Mouse (Mus musculus) intestine, embryonic 15.5 days (tissue): ENCODE measurements at regions not wholly inside any gene's neighbourhood (a gene's known extent, or its start where the extent isn't known, plus 50 kb on each side); places are given as distances from the start of the nearest gene placed in this dataset.
A peak's percentile ranks its signal among the peaks of the same experiment; 100 is the strongest.

Experiments
- ATAC-seq: fragments of 200-750 bp; cut with Nextera tagmentation; 2 replicates; pipeline ENCODE4 v1.8.0; 2017; ENCODE audit warnings: moderate TSS enrichment, moderate library complexity
- H3K27ac ChIP-seq: fragments of 300-500 bp; sonication (generic); 2 replicates; pipeline ENCODE4 v1.5.1; 2015; ENCODE audit warnings: mild to moderate bottlenecking, inconsistent platforms
- H3K27me3 ChIP-seq: fragments of 300-500 bp; sonication (generic); replicated peaks from 2 replicates; pipeline ENCODE4 v1.6.1; 2015; ENCODE audit warnings: inconsistent platforms
- H3K36me3 ChIP-seq: fragments of 300-500 bp; sonication (generic); 2 replicates; pipeline ENCODE4 v1.6.1; 2015; ENCODE audit warnings: inconsistent platforms
- H3K4me1 ChIP-seq: fragments of 300-500 bp; sonication (generic); replicated peaks from 2 replicates; pipeline ENCODE4 v1.6.1; 2015; ENCODE audit warnings: inconsistent platforms
- H3K4me2 ChIP-seq: fragments of 300-500 bp; sonication (generic); replicated peaks from 2 replicates; pipeline ENCODE4 v1.6.1; 2015; ENCODE audit warnings: mild to moderate bottlenecking, inconsistent platforms
- H3K4me3 ChIP-seq: fragments of 300-500 bp; sonication (generic); replicated peaks from 2 replicates; pipeline ENCODE4 v1.5.1; 2015; ENCODE audit warnings: inconsistent platforms
- H3K9ac ChIP-seq: fragments of 300-500 bp; sonication (generic); 2 replicates; pipeline ENCODE4 v1.6.1; 2015; ENCODE audit warnings: inconsistent platforms
- H3K9me3 ChIP-seq: fragments of 300-500 bp; sonication (generic); 2 replicates; pipeline ENCODE4 v1.6.1; 2016; ENCODE audit warnings: inconsistent platforms
- whole genome bisulfite sequencing: fragments of 180-500 bp; shearing (Covaris S2); methylation state at CpG from one replicate; pipeline ENCODE4 v1.1.7; 2015; 5-methylcytosine and 5-hydroxymethylcytosine counted together

- Histone ChIP-seq H3K4me3 (no peak overlapping the region), H3K27me3 (no peaks in the 10 kb centered on the region), H3K4me1 (no peaks in the 10 kb centered on the region), H3K27ac (no peak overlapping the region), H3K9ac (no peak overlapping the region), H3K4me2 (no peak overlapping the region), H3K36me3 (no peaks in the 10 kb centered on the region), H3K9me3 (no peaks in the 10 kb centered on the region)
- 71% methylated on average over 10 of the region's 10 CpGs for WGBS
- ATAC-seq, result no peak
Measured at GRCm38 (mm10) chr2:79510485-79511094, 54.0 kb upstream of the Cerkl start.

GRCm38 (mm10) chr2:79511108-79511507 lies 54.5 kb upstream of the Cerkl start:
- H3K4me2 ChIP-seq, result no peak overlapping the region
- no peak overlapping the region for H3K4me3 ChIP-seq
- H3K4me1 ChIP-seq, result no peaks in the 10 kb centered on the region
- no peak overlapping the region for H3K27ac ChIP-seq
- no peaks in the 10 kb centered on the region for H3K27me3 ChIP-seq
- no peaks in the 10 kb centered on the region for H3K9me3 ChIP-seq
- no peak overlapping the region for H3K9ac ChIP-seq
- ATAC-seq, result no peak
- H3K36me3 ChIP-seq, result no peaks in the 10 kb centered on the region
- 78% methylated on average over 6 of the region's 6 CpGs for WGBS

- Histone ChIP-seq H3K36me3 (no peaks in the 10 kb centered on the region), H3K4me3 (no peak overlapping the region)
- 26% methylated on average over 11 of the region's 11 CpGs for WGBS
Measured at GRCm38 (mm10) chr2:79511676-79512323, 55.2 kb upstream of the Cerkl start.

GRCm38 (mm10) chr2:79512374-79512773 lies 55.8 kb upstream of the Cerkl start:
- no peak overlapping the region for H3K9ac ChIP-seq
- H3K27me3 ChIP-seq, result no peaks in the 10 kb centered on the region
- H3K36me3 ChIP-seq, result no peaks in the 10 kb centered on the region
- no peak overlapping the region for H3K4me2 ChIP-seq
- WGBS, result 62% methylated on average over 2 of the region's 2 CpGs
- ATAC-seq, result peak; percentile 66; the same call in 1 of the 2 replicates
- no peaks in the 10 kb centered on the region for H3K4me1 ChIP-seq
- H3K9me3 ChIP-seq, result no peaks in the 10 kb centered on the region
- H3K4me3 ChIP-seq, result no peak overlapping the region
- H3K27ac ChIP-seq, result no peak overlapping the region

More at GRCm38 (mm10) chr2:79511676-79512323, 55.2 kb upstream of the Cerkl start:
- ATAC-seq, result peak; percentile 61
- H3K4me1 ChIP-seq, result no peaks in the 10 kb centered on the region
- H3K27ac ChIP-seq, result no peak overlapping the region
- no peaks in the 10 kb centered on the region for H3K27me3 ChIP-seq
- no peak overlapping the region for H3K9ac ChIP-seq
- no peaks in the 10 kb centered on the region for H3K9me3 ChIP-seq
- 0 out of 2 replicates have a peak overlapping the region, but pooled peaks have one; percentile 20 for H3K4me2 ChIP-seq

- no peak overlapping the region for H3K4me3 ChIP-seq
- H3K9ac ChIP-seq, result no peak overlapping the region
- no peaks in the 10 kb centered on the region for H3K9me3 ChIP-seq
- H3K4me1 ChIP-seq, result no peaks in the 10 kb centered on the region
- no peak overlapping the region for H3K27ac ChIP-seq
- ATAC-seq, result no peak
- H3K36me3 ChIP-seq, result no peaks in the 10 kb centered on the region
- no peak overlapping the region for H3K4me2 ChIP-seq
- WGBS, result 51% methylated on average over 3 of the region's 3 CpGs
- H3K27me3 ChIP-seq, result no peaks in the 10 kb centered on the region
Measured at GRCm38 (mm10) chr2:79513726-79514125, 57.1 kb upstream of the Cerkl start.

- Histone ChIP-seq H3K27me3 (no peaks in the 10 kb centered on the region), H3K9me3 (no peaks in the 10 kb centered on the region), H3K4me1 (no peaks in the 10 kb centered on the region), H3K4me2 (no peak overlapping the region), H3K27ac (no peak overlapping the region), H3K4me3 (no peak overlapping the region), H3K36me3 (no peaks in the 10 kb centered on the region), H3K9ac (no peak overlapping the region)
- ATAC-seq, result no peak
- 77% methylated on average over 8 of the region's 8 CpGs for WGBS
Measured at GRCm38 (mm10) chr2:79518046-79518750, 61.6 kb upstream of the Cerkl start.

GRCm38 (mm10) chr2:79519799-79520449 lies 63.3 kb upstream of the Cerkl start:
- 71% methylated on average over 6 of the region's 6 CpGs for WGBS
- Histone ChIP-seq H3K4me3 (no peak overlapping the region), H3K9ac (no peak overlapping the region), H3K4me1 (no peaks in the 10 kb centered on the region), H3K9me3 (no peaks in the 10 kb centered on the region), H3K36me3 (no peaks in the 10 kb centered on the region), H3K27me3 (no peaks in the 10 kb centered on the region), H3K27ac (no peak overlapping the region), H3K4me2 (no peak overlapping the region)
- peak; percentile 90 for ATAC-seq

GRCm38 (mm10) chr2:79523441-79523840 lies 66.9 kb upstream of the Cerkl start:
- Histone ChIP-seq H3K36me3 (no peaks in the 10 kb centered on the region), H3K4me3 (no peak overlapping the region), H3K27me3 (no peaks in the 10 kb centered on the region), H3K27ac (no peak overlapping the region), H3K4me1 (no peaks in the 10 kb centered on the region), H3K4me2 (no peak overlapping the region), H3K9me3 (no peaks in the 10 kb centered on the region), H3K9ac (no peak overlapping the region)
- 74% methylated on average over 4 of the region's 4 CpGs for WGBS
- ATAC-seq, result no peak

GRCm38 (mm10) chr2:79527529-79527928 lies 70.9 kb upstream of the Cerkl start:
- 74% methylated on average over 5 of the region's 5 CpGs for WGBS
- Histone ChIP-seq H3K27ac (no peak overlapping the region), H3K4me3 (no peak overlapping the region), H3K27me3 (no peaks in the 10 kb centered on the region), H3K4me2 (no peak overlapping the region), H3K9me3 (no peaks in the 10 kb centered on the region), H3K36me3 (no peaks in the 10 kb centered on the region), H3K9ac (no peak overlapping the region), H3K4me1 (no peaks in the 10 kb centered on the region)
- no peak for ATAC-seq

- no peaks in the 10 kb centered on the region for H3K36me3 ChIP-seq
- no peak overlapping the region for H3K9ac ChIP-seq
- 78% methylated on average over 18 of the region's 18 CpGs for WGBS
- no peak for ATAC-seq
- H3K4me3 ChIP-seq, result no peak overlapping the region
- H3K9me3 ChIP-seq, result no peaks in the 10 kb centered on the region
- H3K4me2 ChIP-seq, result no peak overlapping the region
- no peaks in the 10 kb centered on the region for H3K27me3 ChIP-seq
- no peaks in the 10 kb centered on the region for H3K4me1 ChIP-seq
- H3K27ac ChIP-seq, result no peak overlapping the region
Measured at GRCm38 (mm10) chr2:79528347-79528990, 71.9 kb upstream of the Cerkl start.

GRCm38 (mm10) chr2:79529185-79529584 lies 72.6 kb upstream of the Cerkl start:
- Histone ChIP-seq H3K36me3 (no peaks in the 10 kb centered on the region), H3K9ac (no peak overlapping the region), H3K4me3 (no peak overlapping the region), H3K4me2 (no peak overlapping the region), H3K27ac (no peak overlapping the region), H3K4me1 (no peaks in the 10 kb centered on the region), H3K9me3 (no peaks in the 10 kb centered on the region), H3K27me3 (no peaks in the 10 kb centered on the region)
- no peak for ATAC-seq
- 60% methylated on average over 2 of the region's 2 CpGs for WGBS

GRCm38 (mm10) chr2:79532610-79533160 lies 76.1 kb upstream of the Cerkl start:
- no peak overlapping the region for H3K4me2 ChIP-seq
- no peaks in the 10 kb centered on the region for H3K9me3 ChIP-seq
- no peaks in the 10 kb centered on the region for H3K36me3 ChIP-seq
- no peak overlapping the region for H3K9ac ChIP-seq
- H3K27ac ChIP-seq, result no peak overlapping the region
- no peaks in the 10 kb centered on the region for H3K27me3 ChIP-seq
- WGBS, result 78% methylated on average over 3 of the region's 3 CpGs
- no peak for ATAC-seq
- H3K4me1 ChIP-seq, result no peaks in the 10 kb centered on the region
- H3K4me3 ChIP-seq, result no peak overlapping the region
